Mouse (Mus musculus) megakaryocyte-erythroid progenitor cell, adult 5-6 weeks (primary cell): ENCODE measurements around the gene Ring1. TPM values are rescaled to one million over a fixed set of nuclear protein-coding genes. Genes with fewer than 3 reads are reported as not detected.

ENCODE experiments used
- total RNA-seq, 2 experiments: library from RNA; stranded (forward) in 1 of 2; stranded (reverse) in 1 of 2; fragments of 200-1000, 215-1000 nt in 1 of 2; fragments of >200 nt in 1 of 2; fragmentation: Nextera tagmentation in 1 of 2; gene quantifications; 2 replicates each; pipeline ENCODE4 v1.2.3; 2014 to 2017

Ring1 gene
- total RNA-seq, 2 experiments from 2014 or later: 12.8 to 15.4 TPM

Other genes starting within 250 kb of the Ring1 start
Only the 30 nearest of the 33 such genes appear.
- gene Kank3, start 214.2 kb downstream of the Ring1 start, total RNA-seq (2014; fragmentation: Nextera tagmentation): 12.0 and 19.7 TPM in 2 replicates
- gene Kank3, start 214.2 kb downstream of the Ring1 start, total RNA-seq (2017): 1.6 and 2.4 TPM in 2 replicates
- gene Rps28, start 200.1 kb downstream of the Ring1 start, total RNA-seq (2014; fragmentation: Nextera tagmentation): 3,294 and 3,898 TPM in 2 replicates
- 3,120 and 3,626 TPM in 2 replicates for gene Rps28, start 200.1 kb downstream of the Ring1 start, total RNA-seq (2017)
- gene Ndufa7, start 200.1 kb downstream of the Ring1 start, total RNA-seq (2014; fragmentation: Nextera tagmentation): 261 and 275 TPM in 2 replicates
- gene Ndufa7, start 200.1 kb downstream of the Ring1 start, total RNA-seq (2017): 85.6 and 250 TPM in 2 replicates
- 11.4 and 19.2 TPM in 2 replicates for gene Cd320, start 181.6 kb downstream of the Ring1 start, total RNA-seq (2014; fragmentation: Nextera tagmentation)
- gene Cd320, start 181.6 kb downstream of the Ring1 start, total RNA-seq (2017): 14.1 and 19.6 TPM in 2 replicates
- not detected in 2 replicates for gene Gm7029, start 150.8 kb downstream of the Ring1 start, total RNA-seq (2014; fragmentation: Nextera tagmentation)
- gene Gm7029, start 150.8 kb downstream of the Ring1 start, total RNA-seq (2017): not detected in 2 replicates
- gene Kifc1, start 134.0 kb downstream of the Ring1 start, total RNA-seq (2014; fragmentation: Nextera tagmentation): 14.7 and 31.9 TPM in 2 replicates
- gene Kifc1, start 134.0 kb downstream of the Ring1 start, total RNA-seq (2017): 15.6 and 17.0 TPM in 2 replicates
- gene Platr17, start 119.5 kb downstream of the Ring1 start, total RNA-seq (2014; fragmentation: Nextera tagmentation): not detected in 2 replicates
- not detected in 2 replicates for gene Platr17, start 119.5 kb downstream of the Ring1 start, total RNA-seq (2017)
- 60.3 and 70.5 TPM in 2 replicates for gene Daxx, start 115.3 kb downstream of the Ring1 start, total RNA-seq (2014; fragmentation: Nextera tagmentation)
- 41.3 and 49.0 TPM in 2 replicates for gene Daxx, start 115.3 kb downstream of the Ring1 start, total RNA-seq (2017)
- gene Tapbp, start 108.8 kb downstream of the Ring1 start, total RNA-seq (2014; fragmentation: Nextera tagmentation): 47.9 and 65.3 TPM in 2 replicates
- gene Tapbp, start 108.8 kb downstream of the Ring1 start, total RNA-seq (2017): 35.6 and 42.1 TPM in 2 replicates
- 18.0 and 18.4 TPM in 2 replicates for gene Zbtb22, start 108.8 kb downstream of the Ring1 start, total RNA-seq (2014; fragmentation: Nextera tagmentation)
- 14.9 and 18.6 TPM in 2 replicates for gene Zbtb22, start 108.8 kb downstream of the Ring1 start, total RNA-seq (2017)
- 42.6 and 49.0 TPM in 2 replicates for gene Rgl2, start 95.1 kb downstream of the Ring1 start, total RNA-seq (2014; fragmentation: Nextera tagmentation)
- gene Rgl2, start 95.1 kb downstream of the Ring1 start, total RNA-seq (2017): 10.4 and 14.0 TPM in 2 replicates
- gene Pfdn6, start 84.3 kb downstream of the Ring1 start, total RNA-seq (2014; fragmentation: Nextera tagmentation): 192 and 240 TPM in 2 replicates
- 209 and 235 TPM in 2 replicates for gene Pfdn6, start 84.3 kb downstream of the Ring1 start, total RNA-seq (2017)
- 75.2 and 76.4 TPM in 2 replicates for gene Wdr46, start 84.0 kb downstream of the Ring1 start, total RNA-seq (2014; fragmentation: Nextera tagmentation)
- gene Wdr46, start 84.0 kb downstream of the Ring1 start, total RNA-seq (2017): 78.8 and 105 TPM in 2 replicates
- 0.90 and 1.8 TPM in 2 replicates for gene B3galt4, start 73.2 kb downstream of the Ring1 start, total RNA-seq (2014; fragmentation: Nextera tagmentation)
- 2.7 TPM in 1 of 2 replicates, not detected in the other for gene B3galt4, start 73.2 kb downstream of the Ring1 start, total RNA-seq (2017)
- 41.4 and 51.4 TPM in 2 replicates for gene Vps52, start 68.9 kb downstream of the Ring1 start, total RNA-seq (2014; fragmentation: Nextera tagmentation)
- gene Vps52, start 68.9 kb downstream of the Ring1 start, total RNA-seq (2017): 17.4 and 26.2 TPM in 2 replicates
- 6,055 and 6,432 TPM in 2 replicates for gene Rps18, start 68.7 kb downstream of the Ring1 start, total RNA-seq (2014; fragmentation: Nextera tagmentation)
- gene Rps18, start 68.7 kb downstream of the Ring1 start, total RNA-seq (2017): 1,728 and 1,730 TPM in 2 replicates
- gene H2-K1, start 24.3 kb downstream of the Ring1 start, total RNA-seq (2014; fragmentation: Nextera tagmentation): 870 and 1,054 TPM in 2 replicates
- gene H2-K1, start 24.3 kb downstream of the Ring1 start, total RNA-seq (2017): 664 and 816 TPM in 2 replicates
- 118 and 144 TPM in 2 replicates for gene H2-Ke6, start 3.4 kb upstream of the Ring1 start, total RNA-seq (2014; fragmentation: Nextera tagmentation)
- 41.6 and 46.8 TPM in 2 replicates for gene H2-Ke6, start 3.4 kb upstream of the Ring1 start, total RNA-seq (2017)
- gene Slc39a7, start 7.0 kb upstream of the Ring1 start, total RNA-seq (2014; fragmentation: Nextera tagmentation): 18.1 and 18.3 TPM in 2 replicates
- 94.1 and 169 TPM in 2 replicates for gene Slc39a7, start 7.0 kb upstream of the Ring1 start, total RNA-seq (2017)
- 49.6 and 58.9 TPM in 2 replicates for gene Rxrb, start 7.1 kb upstream of the Ring1 start, total RNA-seq (2014; fragmentation: Nextera tagmentation)
- 31.4 and 33.3 TPM in 2 replicates for gene Rxrb, start 7.1 kb upstream of the Ring1 start, total RNA-seq (2017)
- gene Col11a2, start 14.8 kb upstream of the Ring1 start, total RNA-seq (2014; fragmentation: Nextera tagmentation): 1.1 and 3.6 TPM in 2 replicates
- 0.05 and 0.46 TPM in 2 replicates for gene Col11a2, start 14.8 kb upstream of the Ring1 start, total RNA-seq (2017)
- gene H2-Oa, start 67.7 kb upstream of the Ring1 start, total RNA-seq (2014; fragmentation: Nextera tagmentation): 6.2 and 15.1 TPM in 2 replicates
- gene H2-Oa, start 67.7 kb upstream of the Ring1 start, total RNA-seq (2017): 0.75 and 5.8 TPM in 2 replicates
- gene H2-DMa, start 94.9 kb upstream of the Ring1 start, total RNA-seq (2014; fragmentation: Nextera tagmentation): 26.4 and 41.6 TPM in 2 replicates
- 35.0 and 36.7 TPM in 2 replicates for gene H2-DMa, start 94.9 kb upstream of the Ring1 start, total RNA-seq (2017)
- 173 and 198 TPM in 2 replicates for gene Brd2, start 98.0 kb upstream of the Ring1 start, total RNA-seq (2014; fragmentation: Nextera tagmentation)
- 312 and 511 TPM in 2 replicates for gene Brd2, start 98.0 kb upstream of the Ring1 start, total RNA-seq (2017)
- gene H2-DMb2, start 118.6 kb upstream of the Ring1 start, total RNA-seq (2014; fragmentation: Nextera tagmentation): 0.81 and 2.9 TPM in 2 replicates
- not detected in 2 replicates for gene H2-DMb2, start 118.6 kb upstream of the Ring1 start, total RNA-seq (2017)
- gene H2-DMb1, start 128.4 kb upstream of the Ring1 start, total RNA-seq (2014; fragmentation: Nextera tagmentation): 3.8 and 9.1 TPM in 2 replicates
- 10.1 and 22.9 TPM in 2 replicates for gene H2-DMb1, start 128.4 kb upstream of the Ring1 start, total RNA-seq (2017)
- gene Tap1, start 162.9 kb upstream of the Ring1 start, total RNA-seq (2014; fragmentation: Nextera tagmentation): 43.7 and 55.5 TPM in 2 replicates
- 58.0 and 76.1 TPM in 2 replicates for gene Tap1, start 162.9 kb upstream of the Ring1 start, total RNA-seq (2017)
- 55.1 and 57.5 TPM in 2 replicates for gene Psmb9, start 163.1 kb upstream of the Ring1 start, total RNA-seq (2014; fragmentation: Nextera tagmentation)
- gene Psmb9, start 163.1 kb upstream of the Ring1 start, total RNA-seq (2017): 56.2 and 95.8 TPM in 2 replicates
- gene Psmb8, start 173.0 kb upstream of the Ring1 start, total RNA-seq (2014; fragmentation: Nextera tagmentation): 50.4 and 71.2 TPM in 2 replicates
- gene Psmb8, start 173.0 kb upstream of the Ring1 start, total RNA-seq (2017): 103 and 243 TPM in 2 replicates
- 25.8 and 90.1 TPM in 2 replicates for gene Tap2, start 178.8 kb upstream of the Ring1 start, total RNA-seq (2014; fragmentation: Nextera tagmentation)
- gene Tap2, start 178.8 kb upstream of the Ring1 start, total RNA-seq (2017): 49.7 and 50.5 TPM in 2 replicates